Mouse (Mus musculus) embryonic facial prominence, embryonic 12.5 days (tissue): ENCODE results near the gene St6galnac5. TPM values are rescaled to one million over a fixed set of nuclear protein-coding genes. Genes with fewer than 3 reads are reported as not detected.

Experiments used
- ATAC-seq: fragments of 200-750 bp; cut with Nextera tagmentation; 2 replicates; pipeline ENCODE4 v1.8.0; 2017; ENCODE audit not compliant: insufficient number of reproducible peaks, insufficient read depth, low FRiP score, low TSS enrichment
- H3K27ac ChIP-seq: fragments of 300-500 bp; sonication (generic); 2 replicates; pipeline ENCODE4 v1.5.1; 2016; ENCODE audit warnings: mild to moderate bottlenecking
- H3K27me3 ChIP-seq: fragments of 300-500 bp; sonication (generic); 2 replicates; pipeline ENCODE4 v1.6.1; 2016; ENCODE audit warnings: mild to moderate bottlenecking, moderate library complexity
- H3K36me3 ChIP-seq: fragments of 300-500 bp; sonication (generic); 2 replicates; pipeline ENCODE4 v1.6.1; 2016; ENCODE audit warnings: mild to moderate bottlenecking
- H3K4me1 ChIP-seq: fragments of 300-500 bp; sonication (generic); 2 replicates; pipeline ENCODE4 v1.6.1; 2016
- H3K4me2 ChIP-seq: fragments of 300-500 bp; sonication (generic); replicated peaks from 2 replicates; pipeline ENCODE4 v1.6.1; 2016; ENCODE audit warnings: mild to moderate bottlenecking, moderate library complexity
- H3K4me3 ChIP-seq: fragments of 300-500 bp; sonication (generic); 2 replicates; pipeline ENCODE4 v1.5.1; 2016; ENCODE audit warnings: mild to moderate bottlenecking
- H3K9ac ChIP-seq: fragments of 300-500 bp; sonication (generic); 2 replicates; pipeline ENCODE4 v1.6.1; 2016; ENCODE audit warnings: mild to moderate bottlenecking, moderate library complexity
- H3K9me3 ChIP-seq: fragments of 300-500 bp; sonication (generic); 2 replicates; pipeline ENCODE4 v1.6.1; 2016; ENCODE audit warnings: mild to moderate bottlenecking, moderate library complexity
- WGBS: fragments of 180-500 bp; shearing (Covaris S2); methylation state at CpG from one replicate; pipeline ENCODE4 v1.1.7; 2016; 5-methylcytosine and 5-hydroxymethylcytosine counted together
- polyA plus RNA-seq: library from polyadenylated mRNA; unstranded; fragments of >200 nt; fragmentation: Nextera tagmentation; extraction: Ambion mirVana; gene quantifications from 2 replicates; pipeline ENCODE4 v1.2.1, GENCODE M21; 2016

The St6galnac5 gene
- polyA plus RNA-seq, 1 experiment from 2014 or later: 2.4 TPM

GRCm38 (mm10) chr3:152907683-152908082, 74.4 kb downstream of the St6galnac5 start:
- Histone ChIP-seq H3K27ac (no peak overlapping the region), H3K4me3 (no peak overlapping the region), H3K9me3 (no peaks in the 10 kb centered on the region), H3K4me2 (no peak overlapping the region), H3K9ac (no peak overlapping the region), H3K36me3 (no peaks in the 10 kb centered on the region), H3K4me1 (no peaks in the 10 kb centered on the region), H3K27me3 (no peaks in the 10 kb centered on the region)
- ATAC-seq: no peak
- 76% methylated on average over 5 of the region's 5 CpGs for WGBS

- WGBS: 83% methylated on average over 5 of the region's 5 CpGs
- no peaks in the 10 kb centered on the region for H3K9me3 ChIP-seq
- no peak overlapping the region for H3K4me2 ChIP-seq
- no peak overlapping the region for H3K27ac ChIP-seq
- H3K9ac ChIP-seq: no peak overlapping the region
- no peaks in the 10 kb centered on the region for H3K27me3 ChIP-seq
- ATAC-seq: no peak
- H3K36me3 ChIP-seq: no peaks in the 10 kb centered on the region
- H3K4me3 ChIP-seq: no peak overlapping the region
- H3K4me1 ChIP-seq: no peaks in the 10 kb centered on the region
These were observed 75.0 kb downstream of the St6galnac5 start for GRCm38 (mm10) chr3:152907087-152907486.

- Histone ChIP-seq H3K4me3 (no peak overlapping the region), H3K4me1 (no peaks in the 10 kb centered on the region), H3K27me3 (no peaks in the 10 kb centered on the region), H3K9me3 (no peaks in the 10 kb centered on the region), H3K36me3 (no peaks in the 10 kb centered on the region), H3K9ac (no peak overlapping the region), H3K4me2 (no peak overlapping the region), H3K27ac (no peak overlapping the region)
- no peak for ATAC-seq
- 80% methylated on average over 10 of the region's 10 CpGs for WGBS
These were observed 76.2 kb downstream of the St6galnac5 start for GRCm38 (mm10) chr3:152905800-152906199.

DNA sequence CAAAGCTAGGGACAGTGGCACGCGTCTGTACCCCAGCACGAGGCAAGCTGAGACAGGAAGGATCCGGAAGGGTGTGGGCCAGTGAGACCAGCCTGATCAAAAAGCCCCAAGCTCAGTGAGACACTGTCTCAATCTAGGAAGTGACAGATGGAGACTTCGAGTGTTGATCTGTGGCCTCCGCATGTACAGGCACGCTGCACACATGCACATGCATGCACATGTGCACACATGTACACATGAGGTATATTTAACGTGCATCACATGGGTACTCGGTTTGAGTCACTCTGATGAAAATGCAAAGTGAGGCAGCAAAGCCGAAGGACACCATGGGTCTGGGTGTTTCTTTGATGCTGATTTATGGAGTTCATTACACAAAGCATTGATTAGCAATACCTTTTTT, 77.0 kb downstream of the St6galnac5 start:
- H3K36me3 ChIP-seq: no peaks in the 10 kb centered on the region
- WGBS: 90% methylated on average over 10 of the region's 10 CpGs
- H3K27me3 ChIP-seq: no peaks in the 10 kb centered on the region
- no peaks in the 10 kb centered on the region for H3K4me1 ChIP-seq
- H3K27ac ChIP-seq: no peak overlapping the region
- no peak overlapping the region for H3K9ac ChIP-seq
- no peak overlapping the region for H3K4me3 ChIP-seq
- no peak for ATAC-seq
- H3K9me3 ChIP-seq: no peaks in the 10 kb centered on the region
- no peak overlapping the region for H3K4me2 ChIP-seq

DNA sequence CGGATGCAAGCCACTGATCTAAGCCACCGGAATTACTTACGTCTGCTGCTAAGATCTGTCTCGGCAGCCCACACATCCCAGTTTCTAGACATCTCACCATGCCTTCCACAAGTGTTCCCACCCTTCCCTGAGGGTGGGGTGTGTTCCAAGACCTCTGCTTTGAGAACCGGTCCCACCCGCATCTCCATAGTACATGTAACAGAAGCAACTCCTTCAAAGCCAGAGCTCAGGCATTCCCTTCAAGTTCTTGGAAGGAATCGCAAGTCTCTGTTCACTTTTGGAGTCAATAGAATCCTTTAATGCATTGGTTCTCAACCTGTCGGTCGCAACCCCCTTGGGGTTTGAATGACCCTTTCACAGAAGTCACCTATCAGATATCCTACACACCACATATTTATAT, 83.1 kb downstream of the St6galnac5 start:
- WGBS: 95% methylated on average over 9 of the region's 9 CpGs
- ATAC-seq: no peak
- H3K9ac ChIP-seq: no peak overlapping the region
- H3K27ac ChIP-seq: no peak overlapping the region
- H3K4me1 ChIP-seq: no peaks in the 10 kb centered on the region
- no peak overlapping the region for H3K4me3 ChIP-seq
- no peaks in the 10 kb centered on the region for H3K9me3 ChIP-seq
- H3K36me3 ChIP-seq: no peaks in the 10 kb centered on the region
- no peaks in the 10 kb centered on the region for H3K27me3 ChIP-seq
- H3K4me2 ChIP-seq: no peak overlapping the region

DNA sequence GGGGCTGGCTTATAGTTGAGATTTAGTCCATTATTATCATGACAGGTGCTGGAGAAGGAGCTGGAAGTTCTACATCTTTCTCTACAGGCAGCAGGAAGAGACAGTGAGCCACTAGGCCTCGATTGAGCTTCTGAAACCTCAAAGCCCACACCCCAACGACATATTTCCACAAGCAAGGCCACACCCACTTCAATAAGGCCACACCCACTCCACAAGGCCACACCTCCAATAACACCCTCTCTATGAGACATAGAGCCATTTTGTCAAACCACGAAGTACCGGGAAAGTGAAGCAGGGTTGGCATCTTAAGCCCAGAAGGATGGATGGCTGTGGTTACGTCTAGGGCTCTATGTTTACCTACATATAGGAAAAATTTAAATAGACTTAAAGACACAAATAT, 84.8 kb downstream of the St6galnac5 start:
- 77% methylated on average over 5 of the region's 5 CpGs for WGBS
- H3K27ac ChIP-seq: no peak overlapping the region
- ATAC-seq: no peak
- no peak overlapping the region for H3K9ac ChIP-seq
- H3K4me1 ChIP-seq: no peaks in the 10 kb centered on the region
- H3K9me3 ChIP-seq: no peaks in the 10 kb centered on the region
- H3K36me3 ChIP-seq: no peaks in the 10 kb centered on the region
- H3K4me3 ChIP-seq: no peak overlapping the region
- no peaks in the 10 kb centered on the region for H3K27me3 ChIP-seq
- no peak overlapping the region for H3K4me2 ChIP-seq

DNA sequence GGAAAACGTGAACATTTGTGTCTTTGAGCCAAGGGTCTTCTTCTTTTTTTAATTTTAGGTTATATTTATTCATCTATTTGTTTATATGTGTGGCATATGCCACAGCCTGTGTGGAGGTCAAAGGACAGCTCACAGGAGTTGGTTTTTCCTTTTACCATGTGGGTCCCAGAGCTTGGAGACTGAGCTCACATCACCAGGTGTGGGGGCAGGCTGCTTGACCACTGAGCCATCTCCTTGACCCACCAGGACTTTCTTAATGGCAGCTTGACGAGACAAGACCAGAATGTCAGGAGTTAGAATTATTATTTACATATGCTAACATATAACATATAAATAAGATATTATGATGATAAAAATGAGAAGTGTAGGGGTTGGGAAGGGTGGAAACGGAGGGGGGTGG, 85.9 kb downstream of the St6galnac5 start:
- no peaks in the 10 kb centered on the region for H3K9me3 ChIP-seq
- H3K4me1 ChIP-seq: no peaks in the 10 kb centered on the region
- WGBS: 69% methylated on average over 3 of the region's 3 CpGs
- H3K27ac ChIP-seq: no peak overlapping the region
- H3K4me2 ChIP-seq: no peak overlapping the region
- no peaks in the 10 kb centered on the region for H3K27me3 ChIP-seq
- H3K9ac ChIP-seq: no peak overlapping the region
- H3K36me3 ChIP-seq: no peaks in the 10 kb centered on the region
- ATAC-seq: no peak
- H3K4me3 ChIP-seq: no peak overlapping the region

- Histone ChIP-seq H3K4me2 (no peak overlapping the region), H3K4me1 (no peaks in the 10 kb centered on the region), H3K27ac (no peak overlapping the region), H3K9me3 (no peaks in the 10 kb centered on the region), H3K27me3 (no peaks in the 10 kb centered on the region), H3K9ac (no peak overlapping the region), H3K36me3 (no peaks in the 10 kb centered on the region), H3K4me3 (no peak overlapping the region)
- no peak for ATAC-seq
- WGBS: 59% methylated on average over 4 of the region's 4 CpGs
These were observed 87.1 kb downstream of the St6galnac5 start for GRCm38 (mm10) chr3:152894935-152895334.

GRCm38 (mm10) chr3:152888116-152888515, 93.9 kb downstream of the St6galnac5 start:
- 71% methylated on average over 7 of the region's 7 CpGs for WGBS
- H3K9me3 ChIP-seq: no peaks in the 10 kb centered on the region
- H3K36me3 ChIP-seq: no peaks in the 10 kb centered on the region
- no peak overlapping the region for H3K4me3 ChIP-seq
- no peak overlapping the region for H3K9ac ChIP-seq
- H3K27me3 ChIP-seq: no peaks in the 10 kb centered on the region
- no peaks in the 10 kb centered on the region for H3K4me1 ChIP-seq
- H3K4me2 ChIP-seq: no peak overlapping the region
- H3K27ac ChIP-seq: no peak overlapping the region
- ATAC-seq: no peak

GRCm38 (mm10) chr3:152886749-152887148, 95.3 kb downstream of the St6galnac5 start:
- no peak for ATAC-seq
- Histone ChIP-seq H3K4me1 (peaks cover 10% of the 10 kb centered on the region; the same call in 1 of the 2 replicates), H3K27me3 (no peaks in the 10 kb centered on the region), H3K4me3 (no peak overlapping the region), H3K4me2 (no peak overlapping the region), H3K27ac (no peak overlapping the region), H3K9me3 (no peaks in the 10 kb centered on the region), H3K9ac (no peak overlapping the region), H3K36me3 (no peaks in the 10 kb centered on the region)

GRCm38 (mm10) chr3:152883556-152883955, 98.5 kb downstream of the St6galnac5 start:
- WGBS: 85% methylated on average over 3 of the region's 3 CpGs
- peaks cover 24% of the 10 kb centered on the region for H3K4me1 ChIP-seq
- H3K9me3 ChIP-seq: no peaks in the 10 kb centered on the region
- H3K27me3 ChIP-seq: no peaks in the 10 kb centered on the region
- H3K4me2 ChIP-seq: no peak overlapping the region
- H3K36me3 ChIP-seq: no peaks in the 10 kb centered on the region
- no peak overlapping the region for H3K27ac ChIP-seq
- no peak for ATAC-seq
- no peak overlapping the region for H3K4me3 ChIP-seq
- no peak overlapping the region for H3K9ac ChIP-seq

DNA sequence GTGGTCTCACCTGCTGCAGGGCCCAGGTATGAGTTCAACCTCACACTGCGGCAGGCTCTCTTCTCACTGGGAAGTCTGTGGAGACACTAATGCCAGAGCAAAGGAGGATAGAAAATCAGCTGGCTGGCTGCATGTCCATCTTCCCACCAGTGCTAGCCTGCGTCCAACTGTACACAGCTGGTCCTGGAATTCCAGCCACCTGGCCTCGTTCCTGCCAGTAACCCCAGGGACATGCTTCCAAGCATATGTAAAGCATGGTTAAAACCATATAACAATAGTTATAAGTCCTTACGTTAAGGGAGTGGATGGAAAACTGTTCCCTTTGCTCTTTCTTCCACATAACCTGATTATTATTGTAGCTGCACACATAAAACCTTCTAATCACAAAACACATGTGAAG, 100.3 kb downstream of the St6galnac5 start:
- Histone ChIP-seq H3K4me1 (peaks cover 24% of the 10 kb centered on the region), H3K9ac (no peak overlapping the region), H3K27me3 (no peaks in the 10 kb centered on the region), H3K4me3 (no peak overlapping the region), H3K4me2 (no peak overlapping the region), H3K27ac (no peak overlapping the region), H3K36me3 (no peaks in the 10 kb centered on the region), H3K9me3 (no peaks in the 10 kb centered on the region)
- ATAC-seq: no peak
- 55% methylated on average over 4 of the region's 4 CpGs for WGBS
